In the genomic region with DNA sequence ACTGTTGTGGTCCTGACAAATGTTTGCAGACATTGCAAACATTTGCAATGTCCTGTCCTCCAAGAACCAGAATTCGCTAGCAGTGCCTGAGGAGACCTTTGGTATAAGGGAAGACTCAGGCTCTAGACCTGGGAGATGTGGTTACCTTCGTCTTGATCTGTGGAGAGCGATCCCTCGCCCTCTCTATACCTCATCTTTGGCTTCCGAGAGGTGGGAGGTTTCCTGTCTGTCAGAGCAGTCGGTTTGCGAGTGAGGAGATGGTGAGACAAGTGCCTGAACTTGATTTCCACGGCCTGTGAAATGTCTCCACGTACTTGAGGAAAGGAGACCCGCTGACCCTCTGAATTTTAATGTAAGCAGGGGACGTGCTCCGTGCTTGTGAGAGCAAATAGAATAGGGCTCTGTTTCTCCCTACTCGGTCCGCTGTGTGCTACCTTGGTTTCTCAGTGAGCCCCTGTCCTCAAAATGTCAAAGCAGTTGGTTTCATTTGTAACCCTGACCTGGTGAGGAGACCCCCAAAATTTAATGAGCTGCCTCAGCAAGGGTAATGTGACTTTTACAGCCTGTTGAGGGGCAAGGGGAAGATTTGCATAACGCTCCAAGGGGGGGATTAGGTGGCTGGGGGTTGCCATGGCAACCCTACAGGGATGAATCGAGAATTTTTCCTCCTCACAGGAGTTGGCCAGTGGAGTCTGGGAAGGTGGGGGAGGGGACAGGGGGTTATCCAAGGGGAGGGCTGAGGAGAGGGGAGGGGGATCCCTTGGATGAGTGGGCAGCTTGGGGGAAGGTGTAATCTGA, we compare ENCODE assay signal across 10 mouse cellular contexts. TPM values are rescaled to one million over a fixed set of nuclear protein-coding genes. Genes with fewer than 3 reads are reported as not detected.
DNase-seq lines count a peak whose midpoint lies in the region; ATAC-seq and TF ChIP-seq lines count a peak whose summit lies in the region.
"Had no signal": no experiment of that assay in that cellular context is flagged by ENCODE, and none has a peak within 500 bp of the region (broad histone marks: within the 10 kb centered on the region; RNA-seq: fewer than 3 reads in every experiment).

No protein-coding gene starts in this region.

- no peak for TF ChIP-seq CTCF in E14TG2a.4 (conservative IDR thresholded peaks at IDR 0.05; ENCODE audit: low read length)
- no peak for TF ChIP-seq CTCF in brain, embryonic 14.5 days (IDR thresholded peaks at IDR 0.05; ENCODE audit: borderline replicate concordance, extremely low read depth, insufficient read depth, insufficient read length)

- H3K36me3 ChIP-seq in E14TG2a.4 (ENCODE audit: insufficient read depth, low read length): peaks cover 77% of the 10 kb centered on the region
- peaks cover 5% of the 10 kb centered on the region; the same call in 1 of the 2 replicates for H3K36me3 ChIP-seq in hindbrain, embryonic 11.5 days (ENCODE audit: control insufficient read depth, insufficient read depth, low read length)
- peaks cover 44% of the 10 kb centered on the region for H3K36me3 ChIP-seq in midbrain, embryonic 12.5 days

- H3K27me3 ChIP-seq in E14TG2a.4 (ENCODE audit: insufficient read depth, low read length): no peaks in the 10 kb centered on the region; the same call in 1 of the 2 replicates
- H3K27me3 ChIP-seq in hindbrain, embryonic 11.5 days (ENCODE audit: control insufficient read depth, insufficient read depth, low read length): no peaks in the 10 kb centered on the region
- H3K27me3 ChIP-seq in midbrain, embryonic 12.5 days: peaks cover 18% of the 10 kb centered on the region; the same call in 1 of the 2 replicates
- H3K27me3 ChIP-seq: Patski had no signal

- no peak for TF ChIP-seq POLR2A in brain, embryonic 14.5 days (IDR thresholded peaks at IDR 0.05; ENCODE audit: borderline replicate concordance, extremely low read depth, insufficient read depth, insufficient read length, poor library complexity, severe bottlenecking)

- peak overlapping the region; percentile 49 for H3K4me3 ChIP-seq in E14TG2a.4 (replicated peaks; ENCODE audit: low read length)
- no peak overlapping the region for H3K4me3 ChIP-seq in hindbrain, embryonic 11.5 days (ENCODE audit: low read depth, low read length)
- peak overlapping the region; percentile 4 for H3K4me3 ChIP-seq in midbrain, embryonic 12.5 days

- peak; percentile 94 for DNase-seq in brain, embryonic 14.5 days (ENCODE audit: low read depth)
- peak; percentile 87 for DNase-seq in hindbrain, embryonic 11.5 days (ENCODE audit: low spot score)
- DNase-seq in cerebellum, adult 8-10 months: no peak
- DNase-seq in urinary bladder, postnatal 36 days (ENCODE audit: low spot score in 2 of 2): no peak
- DNase-seq in gastrocnemius, adult 18-20 months (ENCODE audit: low spot score): no peak

- WGBS in hindbrain, embryonic 11.5 days: 4% methylated on average over 16 of the region's 16 CpGs
- WGBS in midbrain, embryonic 12.5 days: 3% methylated on average over 16 of the region's 16 CpGs

- peak overlapping the region; percentile 29 for H3K4me2 ChIP-seq in hindbrain, embryonic 11.5 days (replicated peaks; ENCODE audit: low read depth, low read length)
- peak overlapping the region; percentile 47 for H3K4me2 ChIP-seq in midbrain, embryonic 12.5 days (replicated peaks)

- peak overlapping the region; percentile 54; the same call in 1 of the 2 replicates for H3K27ac ChIP-seq in hindbrain, embryonic 11.5 days (ENCODE audit: low read depth, low read length)
- peak overlapping the region; percentile 70 for H3K27ac ChIP-seq in midbrain, embryonic 12.5 days (replicated peaks)

- no peaks in the 10 kb centered on the region for H3K9me3 ChIP-seq in E14TG2a.4 (ENCODE audit: low read length)
- H3K9me3 ChIP-seq in hindbrain, embryonic 11.5 days (ENCODE audit: control insufficient read depth, low read length): no peaks in the 10 kb centered on the region
- H3K9me3 ChIP-seq in midbrain, embryonic 12.5 days: no peaks in the 10 kb centered on the region
- H3K9me3 ChIP-seq: megakaryocyte, embryonic 14.5 days had no signal

- H3K9ac ChIP-seq in hindbrain, embryonic 11.5 days (ENCODE audit: low read depth, low read length): no peak overlapping the region
- no peak overlapping the region for H3K9ac ChIP-seq in midbrain, embryonic 12.5 days (replicated peaks)

- peak; percentile 64; the same call in 1 of the 2 replicates for ATAC-seq in hindbrain, embryonic 11.5 days (ENCODE audit: low FRiP score)
- ATAC-seq in midbrain, embryonic 12.5 days (ENCODE audit: low FRiP score, low read depth): peak; percentile 65
- ATAC-seq in erythroid progenitor cell, adult 5-6 weeks (replicated peaks; ENCODE audit: low FRiP score, poor library complexity, severe bottlenecking): no peak
- ATAC-seq: Patski had no signal

- H3K4me1 ChIP-seq in E14TG2a.4 (replicated peaks; ENCODE audit: low read depth, low read length): peaks cover 98% of the 10 kb centered on the region
- H3K4me1 ChIP-seq in hindbrain, embryonic 11.5 days (replicated peaks; ENCODE audit: control insufficient read depth, insufficient read depth, low read length): peaks cover 56% of the 10 kb centered on the region
- peaks cover 100% of the 10 kb centered on the region for H3K4me1 ChIP-seq in midbrain, embryonic 12.5 days

RNA-seq across cellular contexts. Expression of a gene that starts 12.7 kb away (rescaled TPM):
- polyA plus RNA-seq in brain, embryonic 14.5 days (2012; rRNA removed): 108 and 121 TPM in 2 replicates
- 33.7 and 36.7 TPM in 2 replicates for polyA plus RNA-seq in hindbrain, embryonic 11.5 days (2014; fragmentation: Nextera tagmentation; extraction: Ambion mirVana)
- polyA plus RNA-seq in midbrain, embryonic 12.5 days (2016; fragmentation: Nextera tagmentation; extraction: Ambion mirVana): 65.9 and 71.9 TPM in 2 replicates
- 9.7 and 20.5 TPM in 2 replicates for total RNA-seq in erythroid progenitor cell, adult 5-6 weeks (2015; ENCODE audit: low replicate concordance)
- 14.6 and 23.9 TPM in 2 replicates for total RNA-seq in erythroid progenitor cell, adult 5-6 weeks (2017; ENCODE audit: low replicate concordance)
- 1 to 10 TPM; 7.1 TPM for total RNA-seq in gastrocnemius, adult 18-20 months (2021)

Comparison
In these comparisons a context has a peak if more than half of its experiments do, and no peak if none do; other contexts are left out.
1. DNase-seq: peak in brain, embryonic 14.5 days (single experiment) and hindbrain, embryonic 11.5 days (single experiment); none in cerebellum, adult 8-10 months (single experiment), urinary bladder, postnatal 36 days (0 of 2) and gastrocnemius, adult 18-20 months (single experiment).